Mouse (Mus musculus) intestine, embryonic 16.5 days (tissue): ENCODE results near the gene Cped1. TPM values are rescaled to one million over a fixed set of nuclear protein-coding genes. Genes with fewer than 3 reads are reported as not detected.

ENCODE experiments used
- ATAC-seq: fragments of 200-750 bp; cut with Nextera tagmentation; 2 replicates; pipeline ENCODE4 v1.8.0; 2017; ENCODE audit warnings: moderate TSS enrichment, moderate library complexity
- H3K27ac ChIP-seq: fragments of 300-500 bp; sonication (generic); 2 replicates; pipeline ENCODE4 v1.5.1; 2014; ENCODE audit warnings: mild to moderate bottlenecking, low read length
- H3K27me3 ChIP-seq: fragments of 300-500 bp; sonication (generic); replicated peaks from 2 replicates; pipeline ENCODE4 v1.6.1; 2014; ENCODE audit warnings: low read length, control low read depth, mixed read lengths; ENCODE audit not compliant: control insufficient read depth, insufficient read depth
- H3K36me3 ChIP-seq: fragments of 300-500 bp; sonication (generic); 2 replicates; pipeline ENCODE4 v1.6.1; 2014; ENCODE audit warnings: low read length, control low read depth; ENCODE audit not compliant: control insufficient read depth, insufficient read depth
- H3K4me1 ChIP-seq: fragments of 300-500 bp; sonication (generic); 2 replicates; pipeline ENCODE4 v1.6.1; 2014; ENCODE audit warnings: low read length, control low read depth, mixed read lengths; ENCODE audit not compliant: control insufficient read depth, insufficient read depth
- H3K4me2 ChIP-seq: fragments of 300-500 bp; sonication (generic); 2 replicates; pipeline ENCODE4 v1.6.1; 2014; ENCODE audit warnings: low read depth, low read length, control low read depth
- H3K4me3 ChIP-seq: fragments of 300-500 bp; sonication (generic); 2 replicates; pipeline ENCODE4 v1.5.1; 2014; ENCODE audit warnings: mild to moderate bottlenecking, low read length
- H3K9ac ChIP-seq: fragments of 300-500 bp; sonication (generic); 2 replicates; pipeline ENCODE4 v1.6.1; 2014; ENCODE audit warnings: low read depth, low read length
- H3K9me3 ChIP-seq: fragments of 300-500 bp; sonication (generic); 2 replicates; pipeline ENCODE4 v1.6.1; 2016; ENCODE audit warnings: low read length, control low read depth; ENCODE audit not compliant: control insufficient read depth
- WGBS: fragments of 180-500 bp; shearing (Covaris S2); extraction: QIAGEN DNeasy Blood & Tissue Kit; methylation state at CpG from one replicate; pipeline ENCODE4 v1.1.7; 2014; 5-methylcytosine and 5-hydroxymethylcytosine counted together
- polyA plus RNA-seq: library from polyadenylated mRNA; unstranded; fragments of >200 nt; fragmentation: Nextera tagmentation; extraction: Ambion mirVana; gene quantifications from 2 replicates; pipeline ENCODE4 v1.2.1, GENCODE M21; 2015

Cped1 gene
- polyA plus RNA-seq, 1 experiment from 2014 or later, result 17.6 TPM

DNA sequence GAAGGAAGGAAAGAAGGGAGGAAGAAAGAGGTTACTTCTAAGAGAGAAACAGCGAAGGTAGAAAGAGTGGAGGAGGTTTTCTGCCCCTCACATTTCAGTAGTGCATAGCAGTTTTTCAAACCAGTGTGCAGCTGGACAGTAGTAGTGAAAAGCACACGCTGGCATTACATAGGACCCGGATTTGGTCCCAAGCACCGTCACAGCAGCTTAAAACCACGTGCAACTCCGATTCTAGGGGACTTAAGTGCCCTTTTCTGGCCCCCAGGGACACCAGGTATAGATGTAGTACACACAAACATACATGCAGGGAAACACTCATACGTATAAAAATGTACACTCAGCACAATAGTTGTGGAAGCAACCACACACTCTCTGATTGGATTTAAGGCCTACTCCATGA, 22.6 kb downstream of the Cped1 start:
- 90% methylated on average over 7 of the region's 7 CpGs for WGBS
- H3K4me2 ChIP-seq, result no peak overlapping the region

DNA sequence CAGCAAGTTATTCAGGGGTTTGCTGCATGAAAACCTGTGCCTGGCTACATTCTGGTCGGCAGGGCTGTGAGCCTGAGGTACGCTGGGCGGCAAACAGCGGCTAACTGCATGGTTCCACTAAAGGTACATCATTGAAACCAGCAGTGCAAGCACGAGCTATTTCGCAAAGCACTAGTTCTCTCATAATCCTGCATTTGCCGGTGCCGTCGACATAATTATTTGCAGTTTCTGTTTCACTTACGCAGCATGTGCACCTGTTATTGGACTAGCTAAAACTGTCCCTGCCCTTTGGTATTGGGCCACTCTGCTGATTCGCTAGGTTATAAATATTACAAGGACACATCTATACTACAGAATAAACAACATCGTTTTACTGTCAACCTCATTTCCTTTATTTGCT, 24.5 kb downstream of the Cped1 start:
- Histone ChIP-seq H3K9ac (no peak overlapping the region), H3K4me3 (no peak overlapping the region), H3K4me1 (no peaks in the 10 kb centered on the region), H3K4me2 (no peak overlapping the region), H3K27me3 (no peaks in the 10 kb centered on the region), H3K27ac (no peak overlapping the region), H3K9me3 (no peaks in the 10 kb centered on the region), H3K36me3 (no peaks in the 10 kb centered on the region)
- ATAC-seq, result no peak
- WGBS, result 79% methylated on average over 12 of the region's 12 CpGs

More for the DNA sequence above, 22.6 kb downstream of the Cped1 start:
- H3K9ac ChIP-seq, result no peak overlapping the region
- H3K4me1 ChIP-seq, result no peaks in the 10 kb centered on the region
- H3K4me3 ChIP-seq, result no peak overlapping the region
- no peak for ATAC-seq
- no peak overlapping the region for H3K27ac ChIP-seq
- no peaks in the 10 kb centered on the region for H3K36me3 ChIP-seq
- no peaks in the 10 kb centered on the region for H3K9me3 ChIP-seq
- H3K27me3 ChIP-seq, result no peaks in the 10 kb centered on the region

DNA sequence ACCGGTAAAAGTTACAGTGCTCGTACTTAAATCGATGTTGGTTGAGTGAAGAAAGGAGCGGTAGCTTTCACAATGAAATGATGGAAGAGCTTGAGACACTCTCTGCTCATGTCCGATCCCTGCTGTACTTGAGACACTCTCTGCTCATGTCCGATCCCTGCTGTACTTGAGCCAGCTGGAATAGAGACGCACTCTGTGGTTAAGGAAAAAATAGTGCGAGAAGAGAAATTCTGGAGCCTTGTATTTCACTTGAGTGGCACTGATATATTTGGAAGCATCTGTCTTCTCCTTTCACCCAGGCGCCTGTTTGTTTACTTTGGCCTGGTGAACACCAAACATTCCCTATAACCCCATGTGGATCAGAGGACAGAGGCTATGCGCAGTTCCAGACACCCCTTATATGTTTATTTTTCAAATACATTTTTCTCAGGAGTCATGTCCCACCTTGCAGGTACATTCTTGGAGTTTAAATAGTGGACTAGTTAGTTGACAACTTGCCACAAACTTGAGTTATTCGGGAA, 25.1 kb downstream of the Cped1 start:
- Histone ChIP-seq H3K36me3 (no peaks in the 10 kb centered on the region), H3K27ac (no peak overlapping the region), H3K9me3 (no peaks in the 10 kb centered on the region), H3K4me1 (no peaks in the 10 kb centered on the region), H3K9ac (no peak overlapping the region), H3K27me3 (no peaks in the 10 kb centered on the region), H3K4me3 (no peak overlapping the region), H3K4me2 (no peak overlapping the region)
- 80% methylated on average over 11 of the region's 11 CpGs for WGBS
- no peak for ATAC-seq

GRCm38 (mm10) chr6:22011546-22011945, 25.8 kb downstream of the Cped1 start:
- H3K4me2 ChIP-seq, result no peak overlapping the region
- no peak overlapping the region for H3K27ac ChIP-seq
- no peaks in the 10 kb centered on the region for H3K36me3 ChIP-seq
- no peak overlapping the region for H3K9ac ChIP-seq
- WGBS, result 68% methylated on average over 2 of the region's 2 CpGs
- no peaks in the 10 kb centered on the region for H3K4me1 ChIP-seq
- H3K9me3 ChIP-seq, result no peaks in the 10 kb centered on the region
- H3K27me3 ChIP-seq, result no peaks in the 10 kb centered on the region
- no peak overlapping the region for H3K4me3 ChIP-seq
- no peak for ATAC-seq

GRCm38 (mm10) chr6:22012099-22012498, 26.4 kb downstream of the Cped1 start:
- 71% methylated on average over 5 of the region's 5 CpGs for WGBS
- H3K4me3 ChIP-seq, result no peak overlapping the region
- no peaks in the 10 kb centered on the region for H3K9me3 ChIP-seq
- no peaks in the 10 kb centered on the region for H3K27me3 ChIP-seq
- no peak for ATAC-seq
- no peak overlapping the region for H3K27ac ChIP-seq
- no peaks in the 10 kb centered on the region for H3K4me1 ChIP-seq
- no peak overlapping the region for H3K4me2 ChIP-seq
- H3K36me3 ChIP-seq, result no peaks in the 10 kb centered on the region
- H3K9ac ChIP-seq, result no peak overlapping the region

- Histone ChIP-seq H3K9me3 (no peaks in the 10 kb centered on the region), H3K36me3 (no peaks in the 10 kb centered on the region), H3K27me3 (no peaks in the 10 kb centered on the region), H3K4me3 (no peak overlapping the region), H3K27ac (no peak overlapping the region), H3K4me2 (no peak overlapping the region), H3K4me1 (no peaks in the 10 kb centered on the region), H3K9ac (no peak overlapping the region)
- no peak for ATAC-seq
- WGBS, result 67% methylated on average over 5 of the region's 5 CpGs
Measured at GRCm38 (mm10) chr6:22012501-22012900, 26.8 kb downstream of the Cped1 start.

DNA sequence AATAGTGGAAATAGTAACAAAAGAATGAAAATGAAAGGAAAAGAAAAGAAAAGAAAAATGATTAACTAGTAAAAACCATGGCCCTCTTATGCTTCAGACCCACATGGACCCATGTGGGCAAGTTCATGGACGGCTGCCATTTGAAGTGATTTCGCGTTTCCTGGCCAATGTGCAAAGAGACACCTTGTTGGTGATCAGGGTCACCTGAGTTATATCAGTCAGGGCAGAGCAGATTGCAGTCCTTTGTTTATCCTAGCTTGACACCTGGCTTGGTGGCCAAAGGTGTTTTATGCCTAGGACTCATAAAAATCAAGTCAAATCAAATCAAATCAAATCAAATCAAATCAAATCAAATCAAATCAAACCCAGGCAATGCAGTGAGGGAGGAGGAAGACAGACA, 27.7 kb downstream of the Cped1 start:
- no peaks in the 10 kb centered on the region for H3K27me3 ChIP-seq
- H3K36me3 ChIP-seq, result no peaks in the 10 kb centered on the region
- no peaks in the 10 kb centered on the region for H3K9me3 ChIP-seq
- WGBS, result 94% methylated on average over 3 of the region's 3 CpGs
- H3K9ac ChIP-seq, result no peak overlapping the region
- H3K27ac ChIP-seq, result no peak overlapping the region
- no peak overlapping the region for H3K4me3 ChIP-seq
- H3K4me1 ChIP-seq, result no peaks in the 10 kb centered on the region
- no peak for ATAC-seq
- H3K4me2 ChIP-seq, result no peak overlapping the region

- H3K27me3 ChIP-seq, result no peaks in the 10 kb centered on the region
- H3K4me1 ChIP-seq, result 0 out of 2 replicates have a peak, but pooled peaks cover 2% of the 10 kb centered on the region
- no peak overlapping the region for H3K9ac ChIP-seq
- ATAC-seq, result peak; percentile 11; the same call in 1 of the 2 replicates
- H3K4me3 ChIP-seq, result no peak overlapping the region
- H3K9me3 ChIP-seq, result no peaks in the 10 kb centered on the region
- 95% methylated on average over 6 of the region's 6 CpGs for WGBS
- H3K36me3 ChIP-seq, result no peaks in the 10 kb centered on the region
- H3K4me2 ChIP-seq, result no peak overlapping the region
- no peak overlapping the region for H3K27ac ChIP-seq
Measured at GRCm38 (mm10) chr6:22014291-22014911, 28.7 kb downstream of the Cped1 start.

DNA sequence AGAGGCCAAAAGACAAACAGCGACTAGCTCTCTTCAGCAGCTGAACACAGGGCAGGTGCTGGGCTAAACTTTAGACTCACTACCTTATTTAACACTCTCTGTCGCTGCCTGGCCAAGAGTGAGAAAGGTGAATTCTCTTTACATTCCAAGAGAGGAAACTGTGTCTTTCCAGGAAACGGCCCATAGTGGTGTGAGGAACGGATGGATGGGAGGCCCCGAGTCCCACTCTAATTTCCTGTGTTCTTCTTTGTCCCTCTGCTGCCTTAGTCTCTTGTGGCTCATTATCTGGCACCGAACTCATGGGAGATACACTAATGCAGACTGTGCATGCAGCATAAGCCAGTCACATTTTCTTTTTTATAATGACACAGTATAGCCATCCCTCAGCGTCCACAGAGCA, 31.9 kb downstream of the Cped1 start:
- Histone ChIP-seq H3K27me3 (no peaks in the 10 kb centered on the region), H3K36me3 (no peaks in the 10 kb centered on the region), H3K4me3 (no peak overlapping the region), H3K4me2 (no peak overlapping the region), H3K9me3 (no peaks in the 10 kb centered on the region), H3K27ac (no peak overlapping the region), H3K9ac (no peak overlapping the region), H3K4me1 (0 out of 2 replicates have a peak, but pooled peaks cover 2% of the 10 kb centered on the region)
- WGBS, result 73% methylated on average over 7 of the region's 7 CpGs
- ATAC-seq, result no peak
